Mouse (Mus musculus): ENCODE data around the gene Gins1. TPM values are rescaled to one million over a fixed set of nuclear protein-coding genes. Genes with fewer than 3 reads are reported as not detected.

Gins1 gene
- polyA plus RNA-seq (2014; fragmentation: Nextera tagmentation; extraction: Ambion mirVana): 78.2 and 83.8 TPM in 2 replicates

- DNase-seq (ENCODE audit: low spot score) (no peak), ATAC-seq (ENCODE audit: insufficient number of reproducible peaks, low FRiP score, low TSS enrichment, low read depth) (no peak)
- Histone ChIP-seq H3K4me1 (ENCODE audit: control insufficient read depth, insufficient read depth, low read length) (0 out of 2 replicates have a peak, but pooled peaks cover 10% of the 10 kb centered on the region), H3K4me3 (ENCODE audit: low read depth, low read length) (peak within 1 kb of the TSS; percentile 90), H3K4me2 (ENCODE audit: low read depth, severe bottlenecking) (peak within 1 kb of the TSS; percentile 85), H3K9me3 (ENCODE audit: control insufficient read depth, low read length) (no peaks in the 10 kb centered on the region), H3K27ac (replicated peaks; ENCODE audit: low read depth, low read length) (peak within 1 kb of the TSS; percentile 76; the same call in 1 of the 2 replicates), H3K36me3 (ENCODE audit: control insufficient read depth, insufficient read depth, low read length) (no peaks in the 10 kb centered on the region), H3K9ac (ENCODE audit: low read length) (peak within 1 kb of the TSS; percentile 90), H3K27me3 (ENCODE audit: control insufficient read depth, insufficient read depth, low read length) (no peaks in the 10 kb centered on the region)
- WGBS: 40% methylated on average over 9 of the region's 9 CpGs
Observed at GRCm38 (mm10) chr2:150904936-150905450, at the start of gene Gins1. TSS of gene Gins1 (plus strand) at chr2:150905400.

GRCm38 (mm10) chr2:150858724-150859487 lies 46.3 kb upstream of the Gins1 start:
- no peak overlapping the region for H3K4me2 ChIP-seq (ENCODE audit: low read depth, severe bottlenecking)
- no peaks in the 10 kb centered on the region for H3K27me3 ChIP-seq (ENCODE audit: control insufficient read depth, insufficient read depth, low read length)
- DNase-seq (ENCODE audit: low spot score): no peak
- H3K36me3 ChIP-seq (ENCODE audit: control insufficient read depth, insufficient read depth, low read length): no peaks in the 10 kb centered on the region
- H3K4me1 ChIP-seq (ENCODE audit: control insufficient read depth, insufficient read depth, low read length): no peaks in the 10 kb centered on the region
- ATAC-seq (ENCODE audit: insufficient number of reproducible peaks, low FRiP score, low TSS enrichment, low read depth): no peak
- H3K9ac ChIP-seq (ENCODE audit: low read length): no peak overlapping the region
- WGBS: 85% methylated on average over 9 of the region's 9 CpGs
- H3K4me3 ChIP-seq (ENCODE audit: low read depth, low read length): no peak overlapping the region
- no peak overlapping the region for H3K27ac ChIP-seq (replicated peaks; ENCODE audit: low read depth, low read length)
- no peaks in the 10 kb centered on the region for H3K9me3 ChIP-seq (ENCODE audit: control insufficient read depth, low read length)

- H3K4me1 ChIP-seq (ENCODE audit: control insufficient read depth, insufficient read depth, low read length): no peaks in the 10 kb centered on the region
- WGBS: 82% methylated on average over 11 of the region's 11 CpGs
- H3K36me3 ChIP-seq (ENCODE audit: control insufficient read depth, insufficient read depth, low read length): no peaks in the 10 kb centered on the region
- ATAC-seq (ENCODE audit: insufficient number of reproducible peaks, low FRiP score, low TSS enrichment, low read depth) (no peak), DNase-seq (ENCODE audit: low spot score) (no peak)
- no peak overlapping the region for H3K9ac ChIP-seq (ENCODE audit: low read length)
- no peak overlapping the region for H3K27ac ChIP-seq (replicated peaks; ENCODE audit: low read depth, low read length)
- no peaks in the 10 kb centered on the region for H3K27me3 ChIP-seq (ENCODE audit: control insufficient read depth, insufficient read depth, low read length)
- H3K4me2 ChIP-seq (ENCODE audit: low read depth, severe bottlenecking): no peak overlapping the region
- no peaks in the 10 kb centered on the region for H3K9me3 ChIP-seq (ENCODE audit: control insufficient read depth, low read length)
- H3K4me3 ChIP-seq (ENCODE audit: low read depth, low read length): no peak overlapping the region
Observed at GRCm38 (mm10) chr2:150859709-150860470, 45.3 kb upstream of the Gins1 start.

GRCm38 (mm10) chr2:150861128-150861527 lies 44.1 kb upstream of the Gins1 start:
- Histone ChIP-seq H3K4me2 (ENCODE audit: low read depth, severe bottlenecking) (no peak overlapping the region), H3K9ac (ENCODE audit: low read length) (no peak overlapping the region), H3K4me1 (ENCODE audit: control insufficient read depth, insufficient read depth, low read length) (no peaks in the 10 kb centered on the region), H3K27ac (replicated peaks; ENCODE audit: low read depth, low read length) (no peak overlapping the region), H3K36me3 (ENCODE audit: control insufficient read depth, insufficient read depth, low read length) (no peaks in the 10 kb centered on the region), H3K27me3 (ENCODE audit: control insufficient read depth, insufficient read depth, low read length) (no peaks in the 10 kb centered on the region), H3K4me3 (ENCODE audit: low read depth, low read length) (no peak overlapping the region), H3K9me3 (ENCODE audit: control insufficient read depth, low read length) (no peaks in the 10 kb centered on the region)
- DNase-seq (ENCODE audit: low spot score): no peak
- 93% methylated on average over 2 of the region's 2 CpGs for WGBS
- ATAC-seq (ENCODE audit: insufficient number of reproducible peaks, low FRiP score, low TSS enrichment, low read depth): no peak

- ATAC-seq (ENCODE audit: insufficient number of reproducible peaks, low FRiP score, low TSS enrichment, low read depth) (no peak), DNase-seq (ENCODE audit: low spot score) (no peak)
- Histone ChIP-seq H3K36me3 (ENCODE audit: control insufficient read depth, insufficient read depth, low read length) (no peaks in the 10 kb centered on the region), H3K9me3 (ENCODE audit: control insufficient read depth, low read length) (no peaks in the 10 kb centered on the region), H3K27me3 (ENCODE audit: control insufficient read depth, insufficient read depth, low read length) (no peaks in the 10 kb centered on the region), H3K27ac (replicated peaks; ENCODE audit: low read depth, low read length) (no peak overlapping the region), H3K4me3 (ENCODE audit: low read depth, low read length) (no peak overlapping the region), H3K9ac (ENCODE audit: low read length) (no peak overlapping the region), H3K4me2 (ENCODE audit: low read depth, severe bottlenecking) (no peak overlapping the region), H3K4me1 (ENCODE audit: control insufficient read depth, insufficient read depth, low read length) (no peaks in the 10 kb centered on the region)
- WGBS: 97% methylated on average over 2 of the region's 2 CpGs
Observed at GRCm38 (mm10) chr2:150867021-150867420, 38.2 kb upstream of the Gins1 start.

- Histone ChIP-seq H3K27ac (replicated peaks; ENCODE audit: low read depth, low read length) (no peak overlapping the region), H3K36me3 (ENCODE audit: control insufficient read depth, insufficient read depth, low read length) (no peaks in the 10 kb centered on the region), H3K27me3 (ENCODE audit: control insufficient read depth, insufficient read depth, low read length) (no peaks in the 10 kb centered on the region), H3K4me2 (ENCODE audit: low read depth, severe bottlenecking) (no peak overlapping the region), H3K9me3 (ENCODE audit: control insufficient read depth, low read length) (no peaks in the 10 kb centered on the region), H3K4me3 (ENCODE audit: low read depth, low read length) (no peak overlapping the region), H3K4me1 (ENCODE audit: control insufficient read depth, insufficient read depth, low read length) (no peaks in the 10 kb centered on the region), H3K9ac (ENCODE audit: low read length) (no peak overlapping the region)
- ATAC-seq (ENCODE audit: insufficient number of reproducible peaks, low FRiP score, low TSS enrichment, low read depth) (no peak), DNase-seq (ENCODE audit: low spot score) (no peak)
- 100% methylated on average over 1 of the region's 1 CpGs for WGBS
Observed at GRCm38 (mm10) chr2:150869446-150869845, 35.8 kb upstream of the Gins1 start.

GRCm38 (mm10) chr2:150874508-150874907 lies 30.7 kb upstream of the Gins1 start:
- no peak overlapping the region for H3K27ac ChIP-seq (replicated peaks; ENCODE audit: low read depth, low read length)
- H3K36me3 ChIP-seq (ENCODE audit: control insufficient read depth, insufficient read depth, low read length): no peaks in the 10 kb centered on the region
- H3K4me2 ChIP-seq (ENCODE audit: low read depth, severe bottlenecking): no peak overlapping the region
- ATAC-seq (ENCODE audit: insufficient number of reproducible peaks, low FRiP score, low TSS enrichment, low read depth): no peak
- no peak overlapping the region for H3K9ac ChIP-seq (ENCODE audit: low read length)
- WGBS: 93% methylated on average over 1 of the region's 1 CpGs
- no peak for DNase-seq (ENCODE audit: low spot score)
- H3K27me3 ChIP-seq (ENCODE audit: control insufficient read depth, insufficient read depth, low read length): no peaks in the 10 kb centered on the region
- no peak overlapping the region for H3K4me3 ChIP-seq (ENCODE audit: low read depth, low read length)
- H3K4me1 ChIP-seq (ENCODE audit: control insufficient read depth, insufficient read depth, low read length): no peaks in the 10 kb centered on the region
- no peaks in the 10 kb centered on the region for H3K9me3 ChIP-seq (ENCODE audit: control insufficient read depth, low read length)

GRCm38 (mm10) chr2:150875226-150875625 lies 30.0 kb upstream of the Gins1 start:
- no peaks in the 10 kb centered on the region for H3K27me3 ChIP-seq (ENCODE audit: control insufficient read depth, insufficient read depth, low read length)
- H3K4me1 ChIP-seq (ENCODE audit: control insufficient read depth, insufficient read depth, low read length): no peaks in the 10 kb centered on the region
- ATAC-seq (ENCODE audit: insufficient number of reproducible peaks, low FRiP score, low TSS enrichment, low read depth) (no peak), DNase-seq (ENCODE audit: low spot score) (no peak)
- H3K4me2 ChIP-seq (ENCODE audit: low read depth, severe bottlenecking): no peak overlapping the region
- no peak overlapping the region for H3K9ac ChIP-seq (ENCODE audit: low read length)
- H3K9me3 ChIP-seq (ENCODE audit: control insufficient read depth, low read length): no peaks in the 10 kb centered on the region
- 96% methylated on average over 1 of the region's 1 CpGs for WGBS
- no peak overlapping the region for H3K27ac ChIP-seq (replicated peaks; ENCODE audit: low read depth, low read length)
- H3K4me3 ChIP-seq (ENCODE audit: low read depth, low read length): no peak overlapping the region
- no peaks in the 10 kb centered on the region for H3K36me3 ChIP-seq (ENCODE audit: control insufficient read depth, insufficient read depth, low read length)
